Mouse (Mus musculus) myocyte (in vitro differentiated cells): ENCODE data around the gene Diras1.

ENCODE experiments used
- CEBPB ChIP-seq: IDR thresholded peaks from 2 replicates; pipeline ENCODE4 v1.6.1; 2011; ENCODE audit warnings: mild to moderate bottlenecking, moderate library complexity; ENCODE audit not compliant: poor library complexity, insufficient read depth, severe bottlenecking
- E2F4 ChIP-seq: IDR thresholded peaks from one replicate; pipeline ENCODE4 v1.6.1; 2011; ENCODE audit warnings: mild to moderate bottlenecking, control low read depth, moderate library complexity; ENCODE audit not compliant: insufficient read depth
- MAX ChIP-seq: IDR thresholded peaks from one replicate; pipeline ENCODE4 v1.6.1; 2011; ENCODE audit warnings: low read depth, mild to moderate bottlenecking, control low read depth
- MYOD1 ChIP-seq, 3 experiments: IDR thresholded peaks; one replicate each; pipeline ENCODE4 v1.6.1; 2011; ENCODE audit warnings: control low read depth in 2 of 3, low read depth in 2 of 3, mild to moderate bottlenecking in 2 of 3, moderate library complexity in 1 of 3; ENCODE audit not compliant: insufficient read length in 2 of 3, control insufficient read depth in 1 of 3
- MYOG ChIP-seq, 3 experiments: IDR thresholded peaks; one replicate each; pipeline ENCODE4 v1.6.1; 2011; ENCODE audit warnings: control low read depth in 2 of 3, low read depth in 2 of 3, mild to moderate bottlenecking in 2 of 3; ENCODE audit not compliant: insufficient read length in 2 of 3, control insufficient read depth in 1 of 3, insufficient read depth in 1 of 3
- POLR2A ChIP-seq: IDR thresholded peaks from one replicate; pipeline ENCODE4 v1.6.1; 2011; ENCODE audit warnings: low read depth, mild to moderate bottlenecking, control low read depth, moderate library complexity; ENCODE audit not compliant: insufficient read length
- POLR2AphosphoS2 ChIP-seq: IDR thresholded peaks from one replicate; pipeline ENCODE4 v1.6.1; 2011; ENCODE audit warnings: low read depth, control low read depth; ENCODE audit not compliant: insufficient read length
- REST ChIP-seq: IDR thresholded peaks from one replicate; pipeline ENCODE4 v1.6.1; 2011; ENCODE audit warnings: mild to moderate bottlenecking, control low read depth, moderate library complexity; ENCODE audit not compliant: insufficient read depth, insufficient read length
- SRF ChIP-seq: IDR thresholded peaks from one replicate; pipeline ENCODE4 v1.6.1; 2011; ENCODE audit warnings: low read depth; ENCODE audit not compliant: control insufficient read depth, insufficient read length
- TCF12 ChIP-seq: IDR thresholded peaks from one replicate; pipeline ENCODE4 v1.6.1; 2011; ENCODE audit warnings: mild to moderate bottlenecking, control low read depth; ENCODE audit not compliant: poor library complexity, insufficient read depth, severe bottlenecking
- TCF3 ChIP-seq: IDR thresholded peaks from one replicate; pipeline ENCODE4 v1.6.1; 2011; ENCODE audit warnings: low read depth, control low read depth; ENCODE audit not compliant: insufficient read length
- USF1 ChIP-seq: IDR thresholded peaks from one replicate; pipeline ENCODE4 v1.6.1; 2011; ENCODE audit warnings: low read depth, mild to moderate bottlenecking, control low read depth, moderate library complexity

DNA sequence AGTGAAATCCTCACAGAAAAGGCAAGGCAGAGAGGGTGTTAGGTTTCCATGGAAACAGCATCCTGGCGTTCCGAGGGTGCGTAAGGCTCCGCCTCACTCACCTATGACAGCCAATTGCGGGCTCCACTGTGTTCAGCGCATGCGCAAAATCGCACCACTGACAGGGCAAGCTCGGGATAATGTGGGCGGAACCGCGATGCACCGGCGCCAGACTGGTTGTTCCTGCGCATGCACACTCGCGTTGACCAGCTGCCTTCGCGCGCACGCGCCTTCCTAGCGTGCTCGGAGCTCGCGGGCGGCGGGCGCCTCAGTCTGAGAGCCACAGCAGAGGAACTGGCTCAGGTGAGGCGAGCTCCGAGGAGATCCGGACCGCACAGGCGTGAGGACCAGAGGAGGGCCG, 44.4 kb upstream of the Diras1 start, which contains the start of gene Thop1:
- TF ChIP-seq POLR2A = peak; percentile 93
- no peak for TF ChIP-seq TCF12
- peak; percentile 24 for TF ChIP-seq E2F4
- TF ChIP-seq USF1 = no peak
- no peak for TF ChIP-seq TCF3
- peak; percentile 82 for TF ChIP-seq POLR2AphosphoS2
- TF ChIP-seq MAX = no peak
- no peak for TF ChIP-seq CEBPB
- TF ChIP-seq REST = no peak
- TF ChIP-seq MYOD1 (IDR thresholded peaks at IDR 0.05; ENCODE audit: control insufficient read depth in 1 of 3, insufficient read length in 2 of 3, low read depth in 2 of 3) = peak in 2 of 3 experiments; percentile 36 to 65
- TF ChIP-seq MYOG (IDR thresholded peaks at IDR 0.05; ENCODE audit: control insufficient read depth in 1 of 3, insufficient read depth in 1 of 3, insufficient read length in 2 of 3, low read depth in 2 of 3) = peak in 1 of 3 experiments; percentile 62
- TF ChIP-seq SRF = peak; percentile 47
